Mouse (Mus musculus) G1E (cell line): ENCODE data around the gene Flvcr1.

Experiments
- CTCF ChIP-seq: IDR thresholded peaks from 2 replicates; pipeline ENCODE4 v1.5.1; 2012; ENCODE audit warnings: low read depth, low read length, inconsistent platforms, mixed read lengths
- GATA1 ChIP-seq: IDR thresholded peaks from 2 replicates; pipeline ENCODE4 v1.6.1; 2012; ENCODE audit warnings: borderline replicate concordance, low read length, inconsistent platforms, mixed read lengths

DNA sequence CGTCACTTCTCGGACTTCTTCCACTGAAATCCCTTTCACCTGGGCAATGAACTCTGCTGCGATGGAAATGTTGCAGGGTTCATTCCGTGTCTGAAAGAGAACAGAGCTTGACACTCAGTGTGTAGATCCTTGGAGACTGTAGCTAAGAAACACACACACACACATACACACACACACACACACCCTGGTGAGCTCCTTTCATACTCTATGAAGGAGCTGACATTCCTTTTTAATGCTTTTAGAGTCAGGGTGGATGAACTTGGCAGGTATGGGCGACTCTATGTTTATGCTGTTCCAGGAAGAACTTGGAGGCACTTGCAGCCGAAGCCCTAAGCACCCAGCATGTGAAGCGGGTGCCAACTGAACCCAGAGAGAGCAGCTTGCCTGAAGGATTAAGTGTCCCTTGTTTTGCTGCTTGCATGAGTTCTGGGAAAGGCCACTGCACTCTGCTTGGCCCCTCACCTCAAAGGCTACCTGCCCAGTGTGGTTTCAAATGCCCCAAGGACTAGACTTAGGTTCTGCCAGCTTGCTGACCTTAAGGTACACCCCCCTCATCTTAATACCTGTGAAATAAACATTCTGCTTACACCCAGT is 20.4 kb upstream of the Flvcr1 start:
- TF ChIP-seq GATA1: no peak
- no peak for TF ChIP-seq CTCF
